Mouse (Mus musculus): ENCODE results near the gene Hist3h2ba. TPM values are rescaled to one million over a fixed set of nuclear protein-coding genes. Genes with fewer than 3 reads are reported as not detected.

The Hist3h2ba gene
- total and polyA plus RNA-seq, 3 experiments, result not detected

DNA sequence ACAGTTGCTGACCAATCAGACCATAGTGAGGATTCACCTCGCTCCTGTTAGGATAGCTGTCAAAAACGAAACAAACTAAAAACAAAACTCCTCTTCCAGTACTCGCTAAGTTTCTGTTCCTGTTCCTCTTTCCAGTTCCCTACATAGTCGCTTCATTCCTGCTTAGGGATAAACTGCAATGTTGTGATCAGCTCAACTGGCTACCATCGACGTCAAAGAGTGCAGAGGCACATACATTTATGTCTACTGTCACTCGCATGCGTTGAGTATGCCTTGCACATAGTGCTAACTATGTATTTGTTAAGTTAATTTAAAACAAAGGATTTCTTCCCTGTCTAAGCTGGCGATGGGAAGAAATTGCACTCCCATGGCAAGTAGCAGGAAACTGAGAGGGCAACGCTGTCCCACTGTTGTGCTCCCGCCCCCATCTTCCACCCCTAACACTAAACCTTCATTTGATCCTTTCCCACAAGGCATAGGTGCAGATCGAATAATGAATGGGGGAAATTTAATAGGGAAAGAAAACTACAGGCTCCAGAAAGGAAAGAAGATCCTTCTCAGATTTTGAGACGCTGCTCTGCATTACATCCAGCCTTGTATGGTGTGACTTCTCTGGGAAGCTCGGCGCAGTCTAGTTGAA is 10.6 kb downstream of the Hist3h2ba start:
- TF ChIP-seq ELF1 (IDR thresholded peaks at IDR 0.05; ENCODE audit: low read depth, low read length), result no peak
- no peak for TF ChIP-seq PAX5 (IDR thresholded peaks at IDR 0.05; ENCODE audit: low read length)
- peak; percentile 84 for TF ChIP-seq RCOR1 (conservative IDR thresholded peaks at IDR 0.05; ENCODE audit: low read depth, low read length)
- peak; percentile 52; the same call in 1 of the 2 replicates for TF ChIP-seq JUN (IDR thresholded peaks at IDR 0.05; ENCODE audit: insufficient read depth, low read depth, low read length)
- TF ChIP-seq E2F4 (IDR thresholded peaks at IDR 0.05; ENCODE audit: insufficient replicate concordance, low read depth, low read length), result no peak
- TF ChIP-seq POLR2A (IDR thresholded peaks at IDR 0.05; ENCODE audit: low read depth, low read length), result no peak
- peak; percentile 28; the same call in 1 of the 2 replicates for TF ChIP-seq TCF12 (IDR thresholded peaks at IDR 0.05; ENCODE audit: low read depth, low read length)
- TF ChIP-seq MXI1 (IDR thresholded peaks at IDR 0.05; ENCODE audit: low read depth, low read length), result no peak
- TF ChIP-seq JUND (conservative IDR thresholded peaks at IDR 0.05; ENCODE audit: low read depth, low read length), result peak; percentile 64
- TF ChIP-seq MAX (IDR thresholded peaks at IDR 0.05; ENCODE audit: low read length), result peak; percentile 63; the same call in 1 of the 2 replicates
- no peak for TF ChIP-seq USF2 (conservative IDR thresholded peaks at IDR 0.05; ENCODE audit: low read depth, low read length)
- no peak for TF ChIP-seq NRF1 (IDR thresholded peaks at IDR 0.05; ENCODE audit: low read depth, low read length)
- TF ChIP-seq USF1 (IDR thresholded peaks at IDR 0.05; ENCODE audit: low read depth, low read length), result no peak
- TF ChIP-seq KAT2A (IDR thresholded peaks at IDR 0.05; ENCODE audit: insufficient replicate concordance, low read length), result no peak
- TF ChIP-seq HCFC1 (IDR thresholded peaks at IDR 0.05; ENCODE audit: low read depth, low read length), result peak; percentile 25; the same call in 1 of the 2 replicates
- TF ChIP-seq ETS1 (conservative IDR thresholded peaks at IDR 0.05; ENCODE audit: low read depth, low read length), result peak; percentile 82
- no peak for TF ChIP-seq CTCF (conservative IDR thresholded peaks at IDR 0.05 in 1 of 2, IDR thresholded peaks at IDR 0.05 in 1 of 2; ENCODE audit: low read depth in 2 of 2, low read length in 2 of 2)
- TF ChIP-seq IRF4 (IDR thresholded peaks at IDR 0.05; ENCODE audit: low read depth, low read length), result peak; percentile 96
- TF ChIP-seq UBTF (IDR thresholded peaks at IDR 0.05; ENCODE audit: low read depth, low read length), result no peak
- TF ChIP-seq ZKSCAN1 (IDR thresholded peaks at IDR 0.05; ENCODE audit: borderline replicate concordance, low read depth, low read length), result no peak
- TF ChIP-seq RAD21 (IDR thresholded peaks at IDR 0.05; ENCODE audit: low read depth, low read length), result no peak
- TF ChIP-seq NELFE (IDR thresholded peaks at IDR 0.05; ENCODE audit: low read depth, low read length), result no peak
- TF ChIP-seq CHD1 (IDR thresholded peaks at IDR 0.05; ENCODE audit: low read depth, low read length), result peak; percentile 28; the same call in 1 of the 2 replicates
- TF ChIP-seq SMC3 (IDR thresholded peaks at IDR 0.05; ENCODE audit: low read depth, low read length), result no peak
- peak; percentile 48; the same call in 1 of the 2 replicates for TF ChIP-seq MYC (IDR thresholded peaks at IDR 0.05; ENCODE audit: low read depth, low read length)
- no peak for TF ChIP-seq GABPA (IDR thresholded peaks at IDR 0.05; ENCODE audit: insufficient replicate concordance, low read depth, low read length)
- TF ChIP-seq SIN3A (IDR thresholded peaks at IDR 0.05; ENCODE audit: low read length), result peak; percentile 83; the same call in 1 of the 2 replicates
- peak; percentile 51; the same call in 1 of the 2 replicates for TF ChIP-seq MAFK (IDR thresholded peaks at IDR 0.05; ENCODE audit: insufficient replicate concordance, low read length)
- TF ChIP-seq MAZ (IDR thresholded peaks at IDR 0.05; ENCODE audit: low read depth, low read length), result no peak
- peak; percentile 58 for TF ChIP-seq CHD2 (IDR thresholded peaks at IDR 0.05; ENCODE audit: low read length)
- peak; percentile 98 for TF ChIP-seq EP300 (IDR thresholded peaks at IDR 0.05; ENCODE audit: low read length)
- TF ChIP-seq ZNF384 (IDR thresholded peaks at IDR 0.05; ENCODE audit: low read depth, low read length), result peak; percentile 26
- no peak for TF ChIP-seq ZMIZ1 (IDR thresholded peaks at IDR 0.05; ENCODE audit: low read depth, low read length)
- TF ChIP-seq MEF2A (IDR thresholded peaks at IDR 0.05; ENCODE audit: borderline replicate concordance, low read depth, low read length), result peak; percentile 69; the same call in 1 of the 2 replicates
- no peak for TF ChIP-seq TBP (conservative IDR thresholded peaks at IDR 0.05; ENCODE audit: low read depth, low read length)
- no peak for TF ChIP-seq ZC3H11A (IDR thresholded peaks at IDR 0.05; ENCODE audit: low read depth, low read length)
- TF ChIP-seq BHLHE40 (IDR thresholded peaks at IDR 0.05; ENCODE audit: low read depth, low read length), result peak; percentile 79
- no peak for TF ChIP-seq POLR2AphosphoS2 (IDR thresholded peaks at IDR 0.05; ENCODE audit: low read depth, low read length)
- dilution Hi-C loops (cut with MboI; ENCODE audit: extremely low pct_ligation_motif_present, extremely low pct_unique_long_range_greater_than_20kb, low sequenced_read_pairs), result no loop called here
- in situ Hi-C loops (cut with MboI; ENCODE audit: low pct_ligation_motif_present, low pct_unique_long_range_greater_than_20kb, low sequenced_read_pairs), result loop anchor here (5.0 kb wide), 1 partner anchor 37 kb away; no protein-coding TSS in a partner anchor
- Histone ChIP-seq H3K9me3 (replicated peaks; ENCODE audit: low read length) (peaks cover 7% of the 10 kb centered on the region), H3K79me2 (replicated peaks; ENCODE audit: control insufficient read depth, extremely low read depth, insufficient read depth, poor library complexity, severe bottlenecking) (peaks cover 2% of the 10 kb centered on the region; the same call in 1 of the 2 replicates), H3K4me1 (ENCODE audit: control insufficient read depth in 1 of 2, insufficient read depth in 2 of 2) (peaks cover 13 to 41% of the 10 kb centered on the region in 2 experiments), H3K4me3 (replicated peaks in 1 of 3; ENCODE audit: low read depth in 2 of 3, low read length in 2 of 3, poor library complexity in 1 of 3) (peak overlapping the region in 1 of 3 experiments; percentile 47), H3K9ac (ENCODE audit: insufficient read depth, low read depth) (peak overlapping the region; percentile 24), H3K27me3 (replicated peaks) (no peaks in the 10 kb centered on the region), H3K27ac (ENCODE audit: insufficient read depth, low read depth) (no peak overlapping the region), H3K36me3 (replicated peaks in 1 of 2; ENCODE audit: control insufficient read depth in 1 of 2, insufficient read depth in 1 of 2, low read length in 1 of 2) (peaks cover 2 to 20% of the 10 kb centered on the region in 2 experiments), H3K4me2 (ENCODE audit: insufficient read depth, low read depth, poor library complexity, severe bottlenecking) (peak overlapping the region; percentile 95)
- peak; percentile 62 for DNase-seq (ENCODE audit: extremely low read depth)

Data from CH12.LX (cell line).